Mouse (Mus musculus): ENCODE results near the gene Gsg1l. TPM values are rescaled to one million over a fixed set of nuclear protein-coding genes. Genes with fewer than 3 reads are reported as not detected.

The Gsg1l gene
- polyA plus RNA-seq, 1 experiment, result 0.20 TPM

DNA sequence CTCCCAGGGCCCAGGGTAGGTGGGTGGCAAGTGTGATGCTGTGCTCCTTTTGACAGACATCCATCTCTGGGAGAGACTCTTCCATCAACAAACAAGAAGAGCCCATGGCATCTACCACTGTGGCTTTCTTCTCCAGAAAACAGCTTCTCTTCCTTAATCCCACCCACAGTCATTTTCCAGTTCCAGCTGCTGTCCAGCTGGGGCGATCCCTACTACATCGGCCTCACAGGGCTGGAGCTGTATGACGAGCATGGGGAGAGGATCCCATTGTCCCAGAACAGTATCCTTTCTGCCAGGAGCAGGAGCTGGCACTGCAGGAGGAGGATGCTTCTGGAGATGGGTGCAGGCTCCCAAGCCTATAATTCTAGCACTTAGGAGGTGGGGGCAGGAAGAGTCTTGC lies 213.6 kb downstream of the Gsg1l start:
- Histone ChIP-seq H3K27ac (ENCODE audit: insufficient read depth, low read depth, low read length) (no peak overlapping the region), H3K36me3 (ENCODE audit: control insufficient read depth, insufficient read depth, low read length) (peaks cover 10% of the 10 kb centered on the region; the same call in 1 of the 2 replicates), H3K27me3 (ENCODE audit: control insufficient read depth, insufficient read depth, low read length) (no peaks in the 10 kb centered on the region), H3K4me3 (ENCODE audit: low read depth, low read length) (no peak overlapping the region), H3K4me1 (ENCODE audit: control insufficient read depth, insufficient read depth, insufficient read length, low read length) (no peaks in the 10 kb centered on the region)
- TF ChIP-seq CTCF (IDR thresholded peaks at IDR 0.05; ENCODE audit: extremely low read depth, insufficient read length, insufficient replicate concordance, low read depth, low read length) (no peak), POLR2A (IDR thresholded peaks at IDR 0.05; ENCODE audit: low read depth, low read length) (no peak)
- WGBS, result 89% methylated on average over 3 of the region's 3 CpGs

DNA sequence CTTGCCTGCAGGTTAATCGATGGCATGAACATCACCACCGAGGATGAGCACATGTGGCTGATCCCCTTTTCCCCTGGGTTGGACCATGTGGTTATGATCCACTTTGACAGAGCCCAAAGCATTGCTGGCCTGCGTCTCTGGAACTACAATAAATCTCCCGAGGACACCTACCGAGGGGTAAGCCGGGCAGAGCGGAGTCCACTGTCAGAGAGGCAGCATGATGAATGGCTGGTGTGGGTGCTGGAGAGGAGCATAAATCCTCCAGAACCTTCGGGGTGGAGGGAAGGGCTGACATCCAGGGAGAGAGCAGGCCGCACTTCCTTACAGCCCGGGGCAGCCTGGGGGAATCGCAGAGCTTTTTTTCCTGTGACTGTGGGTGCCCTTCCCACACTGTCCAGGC lies 217.0 kb downstream of the Gsg1l start:
- TF ChIP-seq CTCF (IDR thresholded peaks at IDR 0.05; ENCODE audit: extremely low read depth, insufficient read length, insufficient replicate concordance, low read depth, low read length) (no peak), POLR2A (IDR thresholded peaks at IDR 0.05; ENCODE audit: low read depth, low read length) (no peak)
- H3K36me3 ChIP-seq (ENCODE audit: control insufficient read depth, insufficient read depth, low read length), result peaks cover 12% of the 10 kb centered on the region; the same call in 1 of the 2 replicates
- H3K27me3 ChIP-seq (ENCODE audit: control insufficient read depth, insufficient read depth, low read length), result no peaks in the 10 kb centered on the region
- WGBS, result 80% methylated on average over 11 of the region's 11 CpGs
- no peak overlapping the region for H3K27ac ChIP-seq (ENCODE audit: insufficient read depth, low read depth, low read length)
- no peaks in the 10 kb centered on the region for H3K4me1 ChIP-seq (ENCODE audit: control insufficient read depth, insufficient read depth, insufficient read length, low read length)
- no peak overlapping the region for H3K4me3 ChIP-seq (ENCODE audit: low read depth, low read length)

DNA sequence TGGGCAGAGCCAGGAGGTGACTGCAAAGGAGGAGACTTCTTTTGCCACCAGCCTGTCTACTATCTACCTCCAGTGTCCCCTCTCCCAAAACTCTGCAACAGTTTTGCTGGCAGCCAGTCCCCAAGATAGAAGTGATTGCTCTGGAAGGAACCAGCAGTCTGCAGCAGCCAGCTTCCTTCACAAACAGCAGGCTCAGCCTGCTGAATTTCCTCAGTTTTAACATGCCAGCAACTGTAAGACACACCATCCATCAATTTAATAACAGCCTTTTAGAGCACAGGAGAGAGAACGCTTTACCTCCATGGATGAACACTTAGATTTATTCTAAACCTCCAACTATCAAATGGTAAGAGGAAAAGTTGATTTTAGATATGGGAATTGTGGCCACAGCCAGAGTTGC lies 218.2 kb downstream of the Gsg1l start:
- Histone ChIP-seq H3K27ac (ENCODE audit: insufficient read depth, low read depth, low read length) (no peak overlapping the region), H3K27me3 (ENCODE audit: control insufficient read depth, insufficient read depth, low read length) (no peaks in the 10 kb centered on the region), H3K4me3 (ENCODE audit: low read depth, low read length) (no peak overlapping the region), H3K36me3 (ENCODE audit: control insufficient read depth, insufficient read depth, low read length) (peaks cover 12% of the 10 kb centered on the region; the same call in 1 of the 2 replicates), H3K4me1 (ENCODE audit: control insufficient read depth, insufficient read depth, insufficient read length, low read length) (no peaks in the 10 kb centered on the region)
- TF ChIP-seq POLR2A (IDR thresholded peaks at IDR 0.05; ENCODE audit: low read depth, low read length), result no peak
- TF ChIP-seq CTCF (IDR thresholded peaks at IDR 0.05; ENCODE audit: extremely low read depth, insufficient read length, insufficient replicate concordance, low read depth, low read length), result no peak
- 76% methylated on average over 1 of the region's 1 CpGs for WGBS

DNA sequence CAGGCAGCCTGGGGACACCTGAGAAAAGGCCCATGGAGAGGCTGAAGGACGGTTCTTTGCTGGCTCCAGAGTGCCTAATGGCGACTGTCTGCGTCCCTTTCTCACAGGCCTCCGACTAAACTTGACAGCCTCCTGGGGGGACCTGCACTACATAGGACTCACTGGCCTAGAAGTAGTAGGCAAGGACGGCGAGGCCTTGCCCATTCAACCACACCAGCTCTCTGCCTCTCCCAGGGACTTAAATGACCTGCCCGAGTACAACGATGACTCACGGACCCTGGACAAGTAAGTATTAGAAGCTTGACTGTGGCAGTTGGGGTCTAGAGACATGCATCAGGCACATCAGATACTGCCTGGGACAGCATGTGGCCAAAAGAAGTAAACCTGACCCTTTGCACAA lies 221.8 kb downstream of the Gsg1l start:
- Histone ChIP-seq H3K4me1 (ENCODE audit: control insufficient read depth, insufficient read depth, insufficient read length, low read length) (no peaks in the 10 kb centered on the region), H3K27ac (ENCODE audit: insufficient read depth, low read depth, low read length) (no peak overlapping the region), H3K27me3 (ENCODE audit: control insufficient read depth, insufficient read depth, low read length) (no peaks in the 10 kb centered on the region), H3K4me3 (ENCODE audit: low read depth, low read length) (no peak overlapping the region), H3K36me3 (ENCODE audit: control insufficient read depth, insufficient read depth, low read length) (peaks cover 11% of the 10 kb centered on the region; the same call in 1 of the 2 replicates)
- 92% methylated on average over 9 of the region's 9 CpGs for WGBS
- no peak for TF ChIP-seq POLR2A (IDR thresholded peaks at IDR 0.05; ENCODE audit: low read depth, low read length)
- TF ChIP-seq CTCF (IDR thresholded peaks at IDR 0.05; ENCODE audit: extremely low read depth, insufficient read length, insufficient replicate concordance, low read depth, low read length), result no peak

DNA sequence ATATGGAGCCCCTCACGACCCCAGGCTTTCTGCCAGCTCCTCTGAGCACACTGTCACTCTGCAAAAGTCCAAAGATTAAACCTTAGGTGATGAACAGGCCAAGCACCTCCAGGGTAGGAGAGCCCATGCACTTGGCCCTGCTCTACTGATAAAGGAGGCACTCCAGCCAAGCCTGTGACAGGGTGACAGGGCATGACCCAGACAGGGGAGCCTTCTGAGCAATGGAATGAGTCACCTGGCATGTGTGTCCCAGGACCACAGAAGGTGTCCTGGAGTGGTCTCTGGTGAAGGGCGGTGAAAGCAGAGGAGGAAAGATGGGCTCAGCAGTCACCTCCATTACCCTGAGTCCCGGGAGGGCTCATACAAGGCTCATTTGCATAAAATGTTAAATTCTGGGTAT lies 222.6 kb downstream of the Gsg1l start:
- Histone ChIP-seq H3K27ac (ENCODE audit: insufficient read depth, low read depth, low read length) (no peak overlapping the region), H3K27me3 (ENCODE audit: control insufficient read depth, insufficient read depth, low read length) (no peaks in the 10 kb centered on the region), H3K4me3 (ENCODE audit: low read depth, low read length) (no peak overlapping the region), H3K4me1 (ENCODE audit: control insufficient read depth, insufficient read depth, insufficient read length, low read length) (no peaks in the 10 kb centered on the region), H3K36me3 (ENCODE audit: control insufficient read depth, insufficient read depth, low read length) (peaks cover 8% of the 10 kb centered on the region; the same call in 1 of the 2 replicates)
- WGBS, result 67% methylated on average over 3 of the region's 3 CpGs
- no peak for TF ChIP-seq CTCF (IDR thresholded peaks at IDR 0.05; ENCODE audit: extremely low read depth, insufficient read length, insufficient replicate concordance, low read depth, low read length)
- TF ChIP-seq POLR2A (IDR thresholded peaks at IDR 0.05; ENCODE audit: low read depth, low read length), result no peak

DNA sequence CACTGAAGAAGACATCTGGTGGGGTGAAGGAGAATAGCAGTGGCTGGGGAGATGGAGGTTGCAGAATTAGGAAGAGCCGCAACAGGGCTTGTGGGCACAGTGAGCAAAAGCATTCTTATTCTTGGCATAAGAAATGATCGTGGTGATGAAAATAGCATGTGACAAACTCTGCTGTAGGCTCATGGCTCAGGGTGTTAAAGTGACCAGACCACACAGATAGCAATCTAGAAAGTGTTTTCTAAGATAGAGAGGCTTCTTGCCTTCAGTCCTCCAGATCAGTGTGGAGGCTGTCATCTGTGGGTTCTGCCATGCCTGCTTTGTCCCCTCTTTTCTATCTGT lies 234.7 kb downstream of the Gsg1l start:
- TF ChIP-seq CTCF (IDR thresholded peaks at IDR 0.05; ENCODE audit: extremely low read depth, insufficient read length, insufficient replicate concordance, low read depth, low read length) (no peak), POLR2A (IDR thresholded peaks at IDR 0.05; ENCODE audit: low read depth, low read length) (no peak)
- Histone ChIP-seq H3K4me1 (ENCODE audit: control insufficient read depth, insufficient read depth, insufficient read length, low read length) (no peaks in the 10 kb centered on the region), H3K4me3 (ENCODE audit: low read depth, low read length) (no peak overlapping the region), H3K36me3 (ENCODE audit: control insufficient read depth, insufficient read depth, low read length) (peaks cover 23% of the 10 kb centered on the region), H3K27me3 (ENCODE audit: control insufficient read depth, insufficient read depth, low read length) (no peaks in the 10 kb centered on the region), H3K27ac (ENCODE audit: insufficient read depth, low read depth, low read length) (no peak overlapping the region)
- WGBS, result 92% methylated on average over 2 of the region's 2 CpGs

DNA sequence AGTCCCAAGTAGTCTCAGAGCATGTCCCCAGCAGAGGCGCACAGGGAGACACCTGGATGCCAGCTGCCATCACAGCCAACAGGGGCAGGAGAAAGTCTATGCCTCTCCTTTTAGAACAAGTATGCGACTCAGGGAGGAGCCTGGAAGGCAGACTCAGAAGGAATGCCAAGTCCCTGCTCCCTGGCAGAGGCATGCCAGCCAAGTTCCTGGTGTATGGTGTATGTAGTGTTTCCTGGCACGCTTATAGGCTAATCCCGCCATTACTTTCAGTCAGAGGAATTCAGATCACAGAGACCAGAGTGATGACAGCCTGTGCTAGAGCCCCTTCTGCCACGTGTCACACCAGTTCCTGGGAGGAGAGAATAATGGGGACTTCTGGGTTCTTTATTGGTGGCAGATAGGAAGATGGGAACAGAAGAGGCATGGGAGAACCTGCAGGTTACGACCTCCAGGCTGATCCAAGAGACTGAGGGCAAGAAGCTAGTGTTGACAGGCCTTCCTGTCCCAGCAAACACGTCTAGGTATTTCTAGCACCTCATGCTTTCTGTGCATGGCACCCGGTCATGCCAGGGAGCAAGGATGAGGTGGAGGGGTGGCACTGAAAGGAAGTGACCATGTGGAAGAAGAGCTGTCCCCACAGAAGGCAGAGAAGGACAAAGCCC lies 235.2 kb downstream of the Gsg1l start:
- Histone ChIP-seq H3K4me3 (ENCODE audit: low read depth, low read length) (no peak overlapping the region), H3K27ac (ENCODE audit: insufficient read depth, low read depth, low read length) (no peak overlapping the region), H3K4me1 (ENCODE audit: control insufficient read depth, insufficient read depth, insufficient read length, low read length) (no peaks in the 10 kb centered on the region), H3K36me3 (ENCODE audit: control insufficient read depth, insufficient read depth, low read length) (peaks cover 23% of the 10 kb centered on the region), H3K27me3 (ENCODE audit: control insufficient read depth, insufficient read depth, low read length) (no peaks in the 10 kb centered on the region)
- WGBS, result 74% methylated on average over 8 of the region's 8 CpGs
- TF ChIP-seq CTCF (IDR thresholded peaks at IDR 0.05; ENCODE audit: extremely low read depth, insufficient read length, insufficient replicate concordance, low read depth, low read length) (no peak), POLR2A (IDR thresholded peaks at IDR 0.05; ENCODE audit: low read depth, low read length) (no peak)

Measured in small intestine, adult 2 months (tissue).